Mouse (Mus musculus): ENCODE data around the gene Aldh3b3.
"Not testable (repeated sequence)": the region's sequence is repeated elsewhere in the genome, so short reads cannot be mapped to it uniquely, and the experiment has no call there.

Aldh3b3 gene

GRCm38 (mm10) chr19:3974608-3975007 is 16.2 kb downstream of the Aldh3b3 start:
- in situ Hi-C loops (cut with MboI, MseI): not testable (repeated sequence)

GRCm38 (mm10) chr19:3975866-3976265 is 17.4 kb downstream of the Aldh3b3 start:
- in situ Hi-C loops (cut with MboI, MseI): no loop called here

GRCm38 (mm10) chr19:3980309-3980708 is 21.9 kb downstream of the Aldh3b3 start:
- in situ Hi-C loops (cut with MboI, MseI): loop anchor here in 1 of 2 experiments (5.0 kb wide), 1 partner anchor 38 kb away; no protein-coding TSS in a partner anchor

- in situ Hi-C loops (cut with MboI, MseI): loop anchor here in 1 of 2 experiments (5.0 kb wide), 1 partner anchor 39 kb away; no protein-coding TSS in a partner anchor
Measured at GRCm38 (mm10) chr19:3980917-3981316, 22.5 kb downstream of the Aldh3b3 start.

- in situ Hi-C loops (cut with MboI, MseI): loop anchor here in 1 of 2 experiments (5.0 kb wide), 1 partner anchor 41 kb away; no protein-coding TSS in a partner anchor
Measured at GRCm38 (mm10) chr19:3983527-3984200, 25.2 kb downstream of the Aldh3b3 start.

GRCm38 (mm10) chr19:3985261-3985681 is 26.8 kb downstream of the Aldh3b3 start:
- in situ Hi-C loops (cut with MboI, MseI): no loop called here

- in situ Hi-C loops (cut with MboI, MseI): no loop called here
Measured at GRCm38 (mm10) chr19:3986334-3986733, 27.9 kb downstream of the Aldh3b3 start, which contains the start of gene Acy3. Acy3 (plus strand) TSS chr19:3986570.

GRCm38 (mm10) chr19:3988066-3988465 is 29.6 kb downstream of the Aldh3b3 start:
- in situ Hi-C loops (cut with MboI, MseI): no loop called here

GRCm38 (mm10) chr19:3988750-3989149 is 30.3 kb downstream of the Aldh3b3 start:
- in situ Hi-C loops (cut with MboI, MseI): no loop called here

- in situ Hi-C loops (cut with MboI, MseI): loop anchor here in 1 of 2 experiments (5.0 kb wide), 1 partner anchor 51 kb away; no protein-coding TSS in a partner anchor
Measured at GRCm38 (mm10) chr19:3990804-3991203, 32.4 kb downstream of the Aldh3b3 start.

GRCm38 (mm10) chr19:3991562-3991961 is 33.1 kb downstream of the Aldh3b3 start:
- in situ Hi-C loops (cut with MboI, MseI): loop anchor here in 1 of 2 experiments (5.0 kb wide), 1 partner anchor 51 kb away; no protein-coding TSS in a partner anchor

GRCm38 (mm10) chr19:3991966-3992365 is 33.5 kb downstream of the Aldh3b3 start:
- in situ Hi-C loops (cut with MboI, MseI): loop anchor here in 1 of 2 experiments (5.0 kb wide), 1 partner anchor 50 kb away; no protein-coding TSS in a partner anchor

GRCm38 (mm10) chr19:3992416-3992815 is 34.0 kb downstream of the Aldh3b3 start, which contains the start of gene Tbx10:
Tbx10 (plus strand) TSS chr19:3992752.
- in situ Hi-C loops (cut with MboI, MseI): loop anchor here in 1 of 2 experiments (5.0 kb wide), 1 partner anchor 50 kb away; no protein-coding TSS in a partner anchor

GRCm38 (mm10) chr19:3994932-3995331 is 36.5 kb downstream of the Aldh3b3 start:
- in situ Hi-C loops (cut with MboI, MseI): loop anchor here in 1 of 2 experiments (5.0 kb wide), 1 partner anchor 47 kb away; no protein-coding TSS in a partner anchor

GRCm38 (mm10) chr19:3995505-3995904 is 37.1 kb downstream of the Aldh3b3 start:
- in situ Hi-C loops (cut with MboI, MseI): no loop called here

GRCm38 (mm10) chr19:3996106-3996505 is 37.7 kb downstream of the Aldh3b3 start:
- in situ Hi-C loops (cut with MboI, MseI): no loop called here

GRCm38 (mm10) chr19:3996747-3997146 is 38.3 kb downstream of the Aldh3b3 start:
- in situ Hi-C loops (cut with MboI, MseI): no loop called here

GRCm38 (mm10) chr19:3997231-3997630 is 38.8 kb downstream of the Aldh3b3 start:
- in situ Hi-C loops (cut with MboI, MseI): no loop called here

- in situ Hi-C loops (cut with MboI, MseI): no loop called here
Measured at GRCm38 (mm10) chr19:3998335-3998734, 39.9 kb downstream of the Aldh3b3 start.

GRCm38 (mm10) chr19:3999121-3999730 is 40.8 kb downstream of the Aldh3b3 start:
- in situ Hi-C loops (cut with MboI, MseI): no loop called here

- in situ Hi-C loops (cut with MboI, MseI): no loop called here
Measured at GRCm38 (mm10) chr19:4000119-4000900, 41.9 kb downstream of the Aldh3b3 start, which contains the start of the genes Nudt8 and Gm49405. Nudt8 (plus strand) TSS chr19:4000580. Gm49405 (plus strand) TSS chr19:4000626.

Measured in T-helper 17 cell (primary cell).